Mouse (Mus musculus) lung, embryonic 15.5 days (tissue): ENCODE results near the gene Gm20741. TPM values are rescaled to one million over a fixed set of nuclear protein-coding genes. Genes with fewer than 3 reads are reported as not detected.

Source experiments
- ATAC-seq: fragments of 200-750 bp; cut with Nextera tagmentation; 2 replicates; pipeline ENCODE4 v1.8.0; 2017; ENCODE audit warnings: moderate number of reproducible peaks, borderline replicate concordance; ENCODE audit not compliant: low FRiP score, low TSS enrichment; ENCODE audit errors: extremely low read depth
- H3K27ac ChIP-seq: fragments of 300-500 bp; sonication (generic); 2 replicates; pipeline ENCODE4 v1.5.1; 2015; ENCODE audit warnings: moderate library complexity, mild to moderate bottlenecking, inconsistent platforms
- H3K27me3 ChIP-seq: fragments of 300-500 bp; sonication (generic); 2 replicates; pipeline ENCODE4 v1.6.1; 2015; ENCODE audit warnings: inconsistent platforms
- H3K36me3 ChIP-seq: fragments of 300-500 bp; sonication (generic); 2 replicates; pipeline ENCODE4 v1.6.1; 2015; ENCODE audit warnings: inconsistent platforms
- H3K4me1 ChIP-seq: fragments of 300-500 bp; sonication (generic); 2 replicates; pipeline ENCODE4 v1.6.1; 2015; ENCODE audit warnings: inconsistent platforms
- H3K4me2 ChIP-seq: fragments of 300-500 bp; sonication (generic); 2 replicates; pipeline ENCODE4 v1.6.1; 2015; ENCODE audit warnings: inconsistent platforms, mild to moderate bottlenecking, moderate library complexity
- H3K4me3 ChIP-seq: fragments of 300-500 bp; sonication (generic); 2 replicates; pipeline ENCODE4 v1.5.1; 2015; ENCODE audit warnings: mild to moderate bottlenecking, inconsistent platforms
- H3K9ac ChIP-seq: fragments of 300-500 bp; sonication (generic); 2 replicates; pipeline ENCODE4 v1.6.1; 2015; ENCODE audit warnings: inconsistent platforms
- H3K9me3 ChIP-seq: fragments of 300-500 bp; sonication (generic); 2 replicates; pipeline ENCODE4 v1.6.1; 2016; ENCODE audit warnings: inconsistent platforms
- whole genome bisulfite sequencing: fragments of 180-500 bp; shearing (Covaris S2); methylation state at CpG from one replicate; pipeline ENCODE4 v1.1.7; 2015; 5-methylcytosine and 5-hydroxymethylcytosine counted together
- polyA plus RNA-seq: library from polyadenylated mRNA; unstranded; fragments of >200 nt; fragmentation: Nextera tagmentation; extraction: Ambion mirVana; gene quantifications from 2 replicates; pipeline ENCODE4 v1.2.1, GENCODE M21; 2015

The Gm20741 gene
- polyA plus RNA-seq, result not detected in 2 replicates

DNA sequence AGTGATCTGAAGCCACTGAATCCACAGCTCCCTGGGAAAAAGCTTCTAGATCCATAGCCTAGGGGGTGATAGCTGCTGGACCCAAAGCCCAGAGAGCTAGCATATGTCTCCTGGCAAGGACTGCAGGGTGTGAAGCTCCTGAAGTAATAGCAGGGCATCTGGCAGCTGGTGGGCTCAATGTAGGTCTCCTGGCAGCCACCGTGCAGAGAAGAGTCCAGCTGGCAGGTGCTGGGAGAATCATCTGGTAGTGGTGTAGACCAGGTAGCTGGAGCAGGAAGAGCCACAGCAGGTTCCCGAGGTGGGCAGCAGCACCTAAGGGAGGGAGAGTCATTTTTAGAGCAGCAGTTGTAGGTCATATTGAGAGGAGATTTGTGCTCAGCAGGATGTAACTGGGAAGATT, at the start of gene Gm20741:
Gene Gm20741, minus strand, starts transcription at position 394 of the 400 bp plus-strand sequence.
- Histone ChIP-seq H3K36me3 (no peaks in the 10 kb centered on the region), H3K27ac (no peak within 1 kb of the TSS), H3K4me2 (no peak within 1 kb of the TSS), H3K4me3 (no peak within 1 kb of the TSS), H3K9me3 (no peaks in the 10 kb centered on the region), H3K9ac (no peak within 1 kb of the TSS), H3K4me1 (no peaks in the 10 kb centered on the region), H3K27me3 (no peaks in the 10 kb centered on the region)
- WGBS, result 79% methylated on average over 2 of the region's 2 CpGs
- ATAC-seq, result no peak

- no peaks in the 10 kb centered on the region for H3K27me3 ChIP-seq
- WGBS, result 14% methylated on average over 5 of the region's 5 CpGs
- H3K4me1 ChIP-seq, result no peaks in the 10 kb centered on the region
- H3K4me3 ChIP-seq, result no peak overlapping the region
- H3K27ac ChIP-seq, result no peak overlapping the region
- no peaks in the 10 kb centered on the region for H3K9me3 ChIP-seq
- no peak overlapping the region for H3K4me2 ChIP-seq
- H3K9ac ChIP-seq, result no peak overlapping the region
- ATAC-seq, result no peak
- H3K36me3 ChIP-seq, result no peaks in the 10 kb centered on the region
Measured at GRCm38 (mm10) chr16:88851450-88851849, 39.4 kb upstream of the Gm20741 start.

- H3K9me3 ChIP-seq, result no peaks in the 10 kb centered on the region
- H3K36me3 ChIP-seq, result no peaks in the 10 kb centered on the region
Measured at GRCm38 (mm10) chr16:88848558-88848957, 36.5 kb upstream of the Gm20741 start.

GRCm38 (mm10) chr16:88847363-88847762, 35.3 kb upstream of the Gm20741 start:
- H3K9me3 ChIP-seq, result no peaks in the 10 kb centered on the region
- ATAC-seq, result no peak
- no peak overlapping the region for H3K4me2 ChIP-seq
- H3K36me3 ChIP-seq, result no peaks in the 10 kb centered on the region
- H3K4me3 ChIP-seq, result no peak overlapping the region
- H3K27ac ChIP-seq, result no peak overlapping the region
- H3K27me3 ChIP-seq, result no peaks in the 10 kb centered on the region
- 93% methylated on average over 1 of the region's 1 CpGs for WGBS
- no peak overlapping the region for H3K9ac ChIP-seq
- no peaks in the 10 kb centered on the region for H3K4me1 ChIP-seq

More at GRCm38 (mm10) chr16:88848558-88848957, 36.5 kb upstream of the Gm20741 start:
- H3K4me2 ChIP-seq, result no peak overlapping the region
- no peak overlapping the region for H3K4me3 ChIP-seq
- H3K27ac ChIP-seq, result no peak overlapping the region
- no peaks in the 10 kb centered on the region for H3K27me3 ChIP-seq
- no peak overlapping the region for H3K9ac ChIP-seq
- ATAC-seq, result no peak
- 82% methylated on average over 4 of the region's 4 CpGs for WGBS
- H3K4me1 ChIP-seq, result no peaks in the 10 kb centered on the region

- no peak overlapping the region for H3K4me2 ChIP-seq
- no peaks in the 10 kb centered on the region for H3K9me3 ChIP-seq
- WGBS, result 73% methylated on average over 3 of the region's 3 CpGs
- H3K9ac ChIP-seq, result no peak overlapping the region
- no peak overlapping the region for H3K4me3 ChIP-seq
- H3K27ac ChIP-seq, result no peak overlapping the region
- no peaks in the 10 kb centered on the region for H3K27me3 ChIP-seq
- no peak for ATAC-seq
- no peaks in the 10 kb centered on the region for H3K4me1 ChIP-seq
- H3K36me3 ChIP-seq, result no peaks in the 10 kb centered on the region
Measured at GRCm38 (mm10) chr16:88826978-88827377, 15.0 kb upstream of the Gm20741 start.

DNA sequence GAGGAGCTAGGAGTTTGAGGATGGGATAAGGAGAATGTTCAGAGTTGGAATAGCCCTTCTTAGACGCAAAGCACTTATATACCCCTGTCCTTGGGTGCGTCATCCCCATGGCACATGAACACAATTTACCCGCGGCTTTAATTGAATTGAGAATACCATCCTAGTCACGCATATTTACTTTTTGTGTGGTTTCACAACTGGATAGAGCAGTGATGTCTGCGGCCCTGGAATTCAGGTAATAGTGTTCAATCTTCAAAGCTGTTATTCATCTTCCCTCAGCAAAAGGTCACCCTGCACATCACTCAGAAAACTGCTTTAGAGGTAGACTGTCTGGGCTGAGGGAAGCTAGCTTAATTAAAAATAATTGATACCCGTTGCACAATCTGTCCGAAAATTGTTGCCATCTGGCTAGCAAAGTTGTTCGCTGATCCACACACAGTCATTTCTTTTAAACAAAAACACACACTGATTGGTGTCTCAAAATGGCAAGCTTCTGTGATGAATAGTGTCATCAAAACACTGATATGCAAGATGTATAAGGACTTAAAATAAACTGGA, 14.2 kb upstream of the Gm20741 start, which contains the start of gene Krtap14:
Gene Krtap14, minus strand, starts transcription at position 51 of the 558 bp plus-strand sequence.
- Histone ChIP-seq H3K4me1 (no peaks in the 10 kb centered on the region), H3K36me3 (no peaks in the 10 kb centered on the region), H3K9ac (no peak within 1 kb of the TSS), H3K27me3 (no peaks in the 10 kb centered on the region), H3K4me3 (no peak within 1 kb of the TSS), H3K9me3 (no peaks in the 10 kb centered on the region), H3K4me2 (no peak within 1 kb of the TSS), H3K27ac (no peak within 1 kb of the TSS)
- WGBS, result 89% methylated on average over 9 of the region's 9 CpGs
- ATAC-seq, result no peak

DNA sequence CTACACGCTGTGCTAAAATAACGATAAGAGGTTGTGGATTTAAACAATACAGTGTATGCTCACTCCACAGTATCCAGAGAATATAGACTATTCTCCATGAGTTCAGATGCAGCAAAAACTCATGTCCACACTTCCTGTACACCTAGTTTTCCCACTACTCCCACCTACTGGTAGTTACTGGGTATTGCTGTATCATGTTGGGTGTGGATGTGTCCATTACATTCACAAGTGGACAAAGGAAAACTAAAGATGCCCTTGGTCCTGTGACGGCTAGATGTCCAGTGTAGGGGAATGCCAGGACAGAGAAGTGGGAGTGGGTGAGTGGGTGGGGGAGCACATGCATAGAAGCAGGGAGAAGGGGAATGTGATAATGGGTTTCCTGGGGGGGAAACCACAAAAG, 11.7 kb upstream of the Gm20741 start:
- H3K4me2 ChIP-seq, result no peak overlapping the region
- ATAC-seq, result no peak
- no peaks in the 10 kb centered on the region for H3K36me3 ChIP-seq
- no peaks in the 10 kb centered on the region for H3K27me3 ChIP-seq
- no peak overlapping the region for H3K9ac ChIP-seq
- H3K4me1 ChIP-seq, result no peaks in the 10 kb centered on the region
- WGBS, result 67% methylated on average over 3 of the region's 3 CpGs
- H3K9me3 ChIP-seq, result no peaks in the 10 kb centered on the region
- no peak overlapping the region for H3K4me3 ChIP-seq
- H3K27ac ChIP-seq, result no peak overlapping the region

DNA sequence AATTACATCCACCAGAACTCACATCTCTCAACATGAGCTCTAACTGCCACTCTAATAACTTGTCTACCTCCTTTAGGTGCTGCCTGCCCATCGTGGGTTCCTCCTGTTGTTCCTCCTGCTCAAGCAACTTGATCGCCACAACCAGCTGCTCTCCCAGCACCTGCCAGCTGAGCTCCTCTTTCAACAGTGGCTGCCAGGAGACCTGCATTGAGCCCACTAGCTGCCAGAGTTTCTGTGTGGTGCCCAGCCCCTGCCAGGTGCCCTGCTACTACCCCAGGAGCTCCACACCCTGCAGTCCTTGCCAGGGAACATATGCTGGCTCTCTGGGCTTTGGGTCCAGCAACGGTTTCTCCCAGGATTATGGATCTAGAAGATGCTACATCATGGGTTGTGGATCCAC, 8.0 kb upstream of the Gm20741 start, which contains the start of gene Krtap15:
Gene Krtap15, plus strand, starts transcription at position 150 of the 400 bp plus-strand sequence.
- no peak for ATAC-seq
- Histone ChIP-seq H3K27ac (no peak within 1 kb of the TSS), H3K9me3 (no peaks in the 10 kb centered on the region), H3K36me3 (no peaks in the 10 kb centered on the region), H3K27me3 (no peaks in the 10 kb centered on the region), H3K4me2 (no peak within 1 kb of the TSS), H3K4me3 (no peak within 1 kb of the TSS), H3K9ac (no peak within 1 kb of the TSS), H3K4me1 (no peaks in the 10 kb centered on the region)
- WGBS, result 75% methylated on average over 3 of the region's 3 CpGs

DNA sequence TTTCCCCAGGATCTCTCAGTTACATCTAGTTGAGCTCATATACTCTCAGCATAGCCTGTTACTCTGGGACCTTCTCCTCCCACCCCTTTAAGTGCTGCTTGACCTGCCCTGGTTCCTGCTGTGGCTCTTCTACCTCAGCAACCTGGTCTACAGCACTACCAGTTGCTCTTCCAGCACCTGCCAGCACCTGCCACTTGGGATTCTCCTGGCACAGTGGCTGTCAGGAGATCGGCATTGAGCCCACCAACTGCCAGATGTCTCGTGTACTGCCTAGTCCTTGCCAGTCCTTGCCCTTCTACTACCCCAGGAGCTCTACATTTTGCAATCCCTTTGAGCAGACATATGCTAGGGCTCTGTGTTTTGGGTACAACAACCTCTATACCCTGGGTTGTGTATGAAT, 25.2 kb downstream of the Gm20741 start:
- Histone ChIP-seq H3K4me3 (no peak overlapping the region), H3K4me2 (no peak overlapping the region), H3K36me3 (no peaks in the 10 kb centered on the region), H3K4me1 (no peaks in the 10 kb centered on the region), H3K27me3 (no peaks in the 10 kb centered on the region), H3K27ac (no peak overlapping the region), H3K9me3 (no peaks in the 10 kb centered on the region), H3K9ac (no peak overlapping the region)
- WGBS, result 74% methylated on average over 2 of the region's 2 CpGs
- ATAC-seq, result no peak

DNA sequence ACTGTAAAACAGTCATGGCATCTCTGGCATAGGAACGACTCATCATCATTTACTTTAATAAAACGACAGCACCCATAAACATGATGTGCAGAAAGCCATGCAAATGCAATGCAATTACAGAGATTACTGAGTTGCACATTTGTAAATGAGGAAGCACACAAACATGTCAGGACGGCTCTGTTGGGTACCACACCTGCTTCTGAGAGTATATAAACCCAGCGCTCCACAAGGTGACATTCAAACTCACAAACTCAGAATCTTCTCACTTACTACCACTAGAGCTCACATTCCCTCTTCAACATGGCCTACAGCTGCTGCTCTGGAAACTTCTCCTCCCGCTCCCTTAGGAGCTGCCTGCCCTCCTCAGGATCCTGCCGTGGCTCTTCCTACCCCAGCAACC, 34.4 kb downstream of the Gm20741 start, which contains the start of gene Gm5965:
Gene Gm5965, plus strand, starts transcription at position 301 of the 400 bp plus-strand sequence.
- 82% methylated on average over 6 of the region's 6 CpGs for WGBS
- no peak within 1 kb of the TSS for H3K4me2 ChIP-seq
- no peaks in the 10 kb centered on the region for H3K27me3 ChIP-seq
- H3K4me1 ChIP-seq, result no peaks in the 10 kb centered on the region
- no peaks in the 10 kb centered on the region for H3K36me3 ChIP-seq
- no peaks in the 10 kb centered on the region for H3K9me3 ChIP-seq
- no peak for ATAC-seq
- H3K27ac ChIP-seq, result no peak within 1 kb of the TSS
- H3K9ac ChIP-seq, result no peak within 1 kb of the TSS
- H3K4me3 ChIP-seq, result no peak within 1 kb of the TSS

DNA sequence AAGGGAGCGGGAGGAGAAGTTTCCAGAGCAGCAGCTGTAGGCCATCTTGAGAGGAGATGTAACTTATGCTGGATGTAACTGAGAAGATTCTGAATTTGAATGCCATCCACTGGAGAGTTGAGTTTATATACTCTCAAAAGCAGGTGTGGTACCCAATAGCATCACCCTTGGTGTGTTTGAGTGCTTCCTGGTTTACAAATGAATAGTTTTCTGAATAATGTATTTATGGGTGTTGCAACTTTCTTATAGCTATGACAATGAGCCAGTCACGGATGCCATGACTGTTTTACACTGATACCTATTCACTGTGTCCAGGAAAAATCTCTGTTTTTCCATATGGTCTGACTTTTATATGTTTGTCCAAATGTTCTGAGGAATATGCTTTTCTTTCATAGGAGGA, 37.9 kb downstream of the Gm20741 start, which contains the start of gene 2310057N15Rik:
Gene 2310057N15Rik, minus strand, starts transcription at position 101 of the 400 bp plus-strand sequence.
- Histone ChIP-seq H3K27ac (no peak within 1 kb of the TSS), H3K9me3 (no peaks in the 10 kb centered on the region), H3K4me2 (no peak within 1 kb of the TSS), H3K27me3 (no peaks in the 10 kb centered on the region), H3K4me3 (no peak within 1 kb of the TSS), H3K4me1 (no peaks in the 10 kb centered on the region), H3K9ac (no peak within 1 kb of the TSS), H3K36me3 (no peaks in the 10 kb centered on the region)
- ATAC-seq, result no peak
- WGBS, result 87% methylated on average over 2 of the region's 2 CpGs
